Mouse (Mus musculus): ENCODE results near the gene Creld1. TPM values are rescaled to one million over a fixed set of nuclear protein-coding genes. Genes with fewer than 3 reads are reported as not detected.

Creld1 gene
- total and polyA plus RNA-seq, 3 experiments, result 5.9 to 26.7 TPM; not detected in 1

DNA sequence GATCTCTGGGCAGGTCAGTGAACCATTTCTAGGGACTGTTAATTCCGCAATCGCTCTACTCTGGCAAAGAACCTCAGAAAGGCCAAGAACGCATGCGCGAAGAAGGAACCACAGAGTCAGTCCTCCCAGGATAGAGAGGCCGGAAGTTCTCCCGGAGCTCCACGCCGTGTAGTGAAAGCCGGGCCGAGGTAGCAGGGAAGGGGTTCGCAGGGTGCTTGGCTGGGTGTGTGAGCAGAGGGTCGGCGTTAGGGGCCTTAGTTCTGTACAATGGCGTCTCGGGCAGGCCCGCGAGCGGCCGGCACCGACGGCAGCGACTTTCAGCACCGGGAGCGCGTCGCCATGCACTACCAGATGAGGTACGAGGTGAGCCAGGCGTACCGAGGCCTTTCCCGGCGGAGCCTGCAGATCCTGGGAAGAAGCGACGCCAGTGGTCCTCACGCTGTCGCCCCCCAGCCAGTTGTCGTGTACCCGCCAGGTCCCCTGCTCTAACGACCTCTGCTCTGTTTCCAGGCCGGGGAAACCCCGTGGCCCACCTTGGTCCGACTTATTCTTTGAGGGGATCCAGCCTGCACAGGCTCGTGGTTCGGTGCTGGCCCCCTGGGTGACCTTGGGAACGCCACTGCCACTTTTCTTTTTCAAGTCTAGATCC is 40.5 kb upstream of the Creld1 start, which contains the start of gene Jagn1 (continued):
- TF ChIP-seq SIN3A (IDR thresholded peaks at IDR 0.05; ENCODE audit: low read length), result peak; percentile 96
- TF ChIP-seq GATA1 (IDR thresholded peaks at IDR 0.05; ENCODE audit: low read depth, low read length), result no peak
- TF ChIP-seq TBP (IDR thresholded peaks at IDR 0.05; ENCODE audit: low read depth, low read length), result peak; percentile 94
- TF ChIP-seq MAZ (IDR thresholded peaks at IDR 0.05; ENCODE audit: low read depth, low read length), result no peak
- no peak; the same call in 1 of the 2 replicates for TF ChIP-seq KAT2A (conservative IDR thresholded peaks at IDR 0.05; ENCODE audit: low read depth, low read length)
- no peak for TF ChIP-seq RCOR1 (IDR thresholded peaks at IDR 0.05; ENCODE audit: low read depth, low read length)
- 0 out of 2 replicates have a peak, but pooled peaks have one; percentile 3 for TF ChIP-seq CHD1 (IDR thresholded peaks at IDR 0.05; ENCODE audit: low read depth, low read length)
- TF ChIP-seq ELF1 (IDR thresholded peaks at IDR 0.05; ENCODE audit: low read depth, low read length), result peak; percentile 93
- peak; percentile 80 for TF ChIP-seq MAX (IDR thresholded peaks at IDR 0.05; ENCODE audit: low read length)
- TF ChIP-seq JUND (IDR thresholded peaks at IDR 0.05; ENCODE audit: low read depth, low read length), result no peak
- peak; percentile 80 for TF ChIP-seq NRF1 (IDR thresholded peaks at IDR 0.05; ENCODE audit: insufficient read depth, low read depth, low read length, poor library complexity, severe bottlenecking)
- TF ChIP-seq TAL1 (IDR thresholded peaks at IDR 0.05; ENCODE audit: low read length), result no peak

DNA sequence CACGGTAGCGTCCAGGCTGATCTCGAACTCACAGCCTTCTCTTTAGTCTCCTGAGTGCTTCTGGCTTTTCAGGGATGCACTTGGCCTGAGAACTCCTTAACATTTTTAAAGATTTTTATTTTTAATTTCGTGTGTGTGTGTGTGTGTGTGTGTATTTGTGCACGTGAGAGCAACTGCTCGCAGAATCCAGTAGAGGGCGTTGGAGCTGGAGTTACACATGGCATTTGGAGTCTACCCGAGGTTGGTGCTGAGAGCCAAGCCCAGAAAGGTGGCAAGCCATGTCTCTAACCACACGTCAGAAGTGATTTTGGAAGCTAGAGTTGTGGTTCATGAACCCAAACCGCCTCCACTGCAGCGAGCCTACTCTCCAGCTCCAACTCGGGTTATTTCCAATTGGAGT is 40.0 kb upstream of the Creld1 start:
- Histone ChIP-seq H3K27ac (ENCODE audit: control insufficient read depth, low read depth, low read length) (peak overlapping the region; percentile 55; the same call in 1 of the 2 replicates), H3K4me3 (ENCODE audit: control insufficient read depth in 1 of 2, insufficient read depth in 1 of 2, low read depth in 2 of 2, low read length in 2 of 2) (peak overlapping the region; percentile 85 to 89), H3K4me1 (ENCODE audit: control insufficient read depth in 1 of 2, insufficient read depth in 2 of 2, low read length in 2 of 2) (peaks cover 4 to 16% of the 10 kb centered on the region in 2 experiments), H3K27me3 (ENCODE audit: control insufficient read depth in 1 of 2, insufficient read depth in 2 of 2, low read length in 2 of 2) (no peaks in the 10 kb centered on the region), H3K36me3 (ENCODE audit: control insufficient read depth in 1 of 2, insufficient read depth in 2 of 2, low read length in 2 of 2) (peaks cover 12 to 13% of the 10 kb centered on the region in 2 experiments), H3K9ac (ENCODE audit: control insufficient read depth, low read depth, low read length, poor library complexity, severe bottlenecking) (peak overlapping the region; percentile 94), H3K79me2 (ENCODE audit: control insufficient read depth, insufficient read depth, low read length, poor library complexity) (peaks cover 18% of the 10 kb centered on the region), H3K9me3 (replicated peaks; ENCODE audit: insufficient read depth, low read length) (no peaks in the 10 kb centered on the region)
- DNase-seq (ENCODE audit: low read depth, low spot score), result peak; percentile 63
- TF ChIP-seq MXI1 (IDR thresholded peaks at IDR 0.05; ENCODE audit: low read depth, low read length) (no peak), SMC3 (IDR thresholded peaks at IDR 0.05; ENCODE audit: low read depth, low read length) (peak; percentile 20; the same call in 1 of the 2 replicates), MAFK (IDR thresholded peaks at IDR 0.05; ENCODE audit: borderline replicate concordance, low read depth, low read length) (no peak), ZNF384 (IDR thresholded peaks at IDR 0.05; ENCODE audit: low read depth, low read length) (no peak), E2F4 (IDR thresholded peaks at IDR 0.05; ENCODE audit: borderline replicate concordance, low read depth, low read length) (no peak), USF1 (IDR thresholded peaks at IDR 0.05; ENCODE audit: low read depth, low read length) (peak; percentile 21; the same call in 1 of the 2 replicates), BHLHE40 (IDR thresholded peaks at IDR 0.05; ENCODE audit: borderline replicate concordance, low read depth, low read length) (peak; percentile 90), MYC (IDR thresholded peaks at IDR 0.05; ENCODE audit: low read depth, low read length) (peak; percentile 68; the same call in 1 of the 2 replicates), CTCF (IDR thresholded peaks at IDR 0.05 in 2 of 3, conservative IDR thresholded peaks at IDR 0.05 in 1 of 3; ENCODE audit: control insufficient read depth in 1 of 3, insufficient read depth in 1 of 3, low read depth in 2 of 3, low read length in 3 of 3, poor library complexity in 1 of 3, severe bottlenecking in 1 of 3) (peak; percentile 28 to 55 (median 51); a peak in 5 of 6 replicates), GATA1 (IDR thresholded peaks at IDR 0.05; ENCODE audit: low read depth, low read length) (no peak), JUND (IDR thresholded peaks at IDR 0.05; ENCODE audit: low read depth, low read length) (0 out of 2 replicates have a peak, but pooled peaks have one; percentile 21), UBTF (IDR thresholded peaks at IDR 0.05; ENCODE audit: borderline replicate concordance, insufficient read depth, low read depth, low read length) (no peak), CHD1 (IDR thresholded peaks at IDR 0.05; ENCODE audit: low read depth, low read length) (peak; percentile 52; the same call in 1 of the 2 replicates), MAX (IDR thresholded peaks at IDR 0.05; ENCODE audit: low read length) (peak; percentile 55; the same call in 1 of the 2 replicates)
